Mouse (Mus musculus): ENCODE results near the gene Rasgrf1.

DNA sequence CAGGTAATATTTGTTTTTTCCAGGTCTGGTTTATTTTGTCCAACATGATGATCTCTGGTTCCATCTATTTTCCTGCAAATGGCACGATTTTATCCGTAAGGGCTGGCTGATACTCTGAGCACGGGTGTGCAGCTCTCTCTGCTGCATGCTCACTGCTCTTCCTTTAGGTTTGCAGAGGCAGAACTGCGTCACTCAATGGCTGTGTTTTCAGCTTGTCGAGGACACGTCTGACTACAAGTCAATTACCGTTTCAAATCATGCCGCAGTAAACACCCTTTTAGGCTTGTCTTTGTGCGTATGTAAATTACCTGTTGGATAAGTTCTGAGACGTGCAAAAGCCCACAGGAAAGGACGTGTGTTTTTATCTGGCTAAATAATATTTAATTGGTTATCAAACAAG, 49.6 kb upstream of the Rasgrf1 start:
- TF ChIP-seq CTCF (IDR thresholded peaks at IDR 0.05; ENCODE audit: extremely low read depth, insufficient read depth, insufficient read length, insufficient replicate concordance) (no peak), POLR2A (IDR thresholded peaks at IDR 0.05; ENCODE audit: low read depth, low read length) (no peak)
